Mouse (Mus musculus) C2C12 (cell line): Measurements from ENCODE around the gene Clpb. TPM values are rescaled to one million over a fixed set of nuclear protein-coding genes. Genes with fewer than 3 reads are reported as not detected.

Experiments used
- H3K27me3 ChIP-seq: one replicate; pipeline ENCODE4 v1.6.1; 2011; ENCODE audit not compliant: control insufficient read depth, insufficient read depth, insufficient read length
- H3K36me3 ChIP-seq: one replicate; pipeline ENCODE4 v1.6.1; 2011; ENCODE audit not compliant: control insufficient read depth, insufficient read depth
- H3K4me3 ChIP-seq: one replicate; pipeline ENCODE4 v1.5.1; 2011; ENCODE audit warnings: mild to moderate bottlenecking, control low read depth; ENCODE audit not compliant: poor library complexity, insufficient read depth, severe bottlenecking
- H3K79me2 ChIP-seq: one replicate; pipeline ENCODE4 v1.6.1; 2011; ENCODE audit not compliant: control insufficient read depth, insufficient read depth
- H3K79me3 ChIP-seq: one replicate; pipeline ENCODE4 v1.6.1; 2011; ENCODE audit warnings: low read depth, control low read depth
- H3ac ChIP-seq: one replicate; pipeline ENCODE3; 2011; ENCODE audit warnings: low read depth; ENCODE audit not compliant: control insufficient read depth, insufficient read length
- CEBPB ChIP-seq: IDR thresholded peaks from one replicate; pipeline ENCODE4 v1.6.1; 2011; ENCODE audit warnings: low read depth, mild to moderate bottlenecking, control low read depth, moderate library complexity
- CTCF ChIP-seq: IDR thresholded peaks from one replicate; pipeline ENCODE4 v1.5.1; 2011; ENCODE audit not compliant: control insufficient read depth, insufficient read depth, insufficient read length
- FOSL1 ChIP-seq: IDR thresholded peaks from one replicate; pipeline ENCODE4 v1.8.0; 2011; ENCODE audit warnings: mild to moderate bottlenecking, low read length; ENCODE audit not compliant: poor library complexity, insufficient read depth, severe bottlenecking
- MAX ChIP-seq: IDR thresholded peaks from one replicate; pipeline ENCODE4 v1.6.1; 2011; ENCODE audit warnings: mild to moderate bottlenecking, control low read depth
- MYOD1 ChIP-seq: IDR thresholded peaks from one replicate; pipeline ENCODE4 v1.6.1; 2011; ENCODE audit warnings: low read depth; ENCODE audit not compliant: control insufficient read depth, insufficient read length
- MYOG ChIP-seq: IDR thresholded peaks from one replicate; pipeline ENCODE4 v1.6.1; 2011; ENCODE audit not compliant: control insufficient read depth, insufficient read length; ENCODE audit errors: extremely low read depth
- USF1 ChIP-seq: IDR thresholded peaks from one replicate; pipeline ENCODE4 v1.6.1; 2011; ENCODE audit warnings: low read depth, mild to moderate bottlenecking, control low read depth, moderate library complexity
- polyA plus RNA-seq: library from polyadenylated mRNA; unstranded; fragments of >200 nt; fragmentation: generic; extraction: Trizol; gene quantifications from one replicate; pipeline ENCODE4 v1.2.1, GENCODE M21; 2012; ENCODE audit warnings: missing spikeins

Gene Clpb
- polyA plus RNA-seq, 1 experiment: 67.3 TPM

DNA sequence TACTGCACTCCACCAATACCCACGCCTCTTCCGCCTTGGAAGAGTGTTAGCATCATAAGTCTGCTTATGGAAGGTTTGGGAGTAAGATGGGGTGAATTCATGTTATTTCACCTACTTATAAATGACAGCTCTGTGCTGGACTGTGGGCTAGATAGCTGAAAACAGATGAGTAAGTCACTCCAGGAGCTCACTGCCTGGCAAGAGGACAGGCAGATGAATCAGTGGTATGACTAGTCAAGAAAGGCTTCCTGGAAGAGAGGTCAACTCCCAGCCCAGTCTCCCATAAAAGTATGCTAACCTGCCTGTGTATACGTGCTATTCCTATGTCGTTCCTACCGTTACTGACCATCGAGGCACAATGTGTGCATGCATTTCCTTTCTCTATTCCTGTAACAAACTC is 91.9 kb downstream of the Clpb start:
- H3ac ChIP-seq: no peak overlapping the region
- no peaks in the 10 kb centered on the region for H3K27me3 ChIP-seq
- H3K36me3 ChIP-seq: peaks cover 6% of the 10 kb centered on the region

GRCm38 (mm10) chr7:101761899-101762780 is 98.7 kb downstream of the Clpb start:
- Histone ChIP-seq H3K4me3 (no peak overlapping the region), H3K79me2 (no peaks in the 10 kb centered on the region), H3K36me3 (peaks cover 6% of the 10 kb centered on the region), H3K27me3 (no peaks in the 10 kb centered on the region), H3K79me3 (no peaks in the 10 kb centered on the region), H3ac (no peak overlapping the region)
- TF ChIP-seq MAX (no peak), MYOD1 (peak; percentile 52), MYOG (no peak)

More for the DNA sequence above, 91.9 kb downstream of the Clpb start:
- no peak for TF ChIP-seq MAX
- TF ChIP-seq MYOD1: no peak
- no peak for TF ChIP-seq CTCF
- TF ChIP-seq CEBPB: no peak
- no peak for TF ChIP-seq FOSL1
- TF ChIP-seq MYOG: no peak
- TF ChIP-seq USF1: no peak
- Histone ChIP-seq H3K4me3 (no peak overlapping the region), H3K79me2 (no peaks in the 10 kb centered on the region), H3K79me3 (no peaks in the 10 kb centered on the region)

GRCm38 (mm10) chr7:101767335-101767907 is 104.0 kb downstream of the Clpb start:
- no peaks in the 10 kb centered on the region for H3K79me3 ChIP-seq
- no peak for TF ChIP-seq CTCF
- no peak for TF ChIP-seq MYOG
- no peak for TF ChIP-seq FOSL1
- no peak for TF ChIP-seq CEBPB
- TF ChIP-seq USF1: no peak
- TF ChIP-seq MAX: no peak
- TF ChIP-seq MYOD1: no peak
- no peaks in the 10 kb centered on the region for H3K79me2 ChIP-seq
- peaks cover 3% of the 10 kb centered on the region for H3K36me3 ChIP-seq
- H3K27me3 ChIP-seq: no peaks in the 10 kb centered on the region
- no peak overlapping the region for H3ac ChIP-seq
- H3K4me3 ChIP-seq: no peak overlapping the region

DNA sequence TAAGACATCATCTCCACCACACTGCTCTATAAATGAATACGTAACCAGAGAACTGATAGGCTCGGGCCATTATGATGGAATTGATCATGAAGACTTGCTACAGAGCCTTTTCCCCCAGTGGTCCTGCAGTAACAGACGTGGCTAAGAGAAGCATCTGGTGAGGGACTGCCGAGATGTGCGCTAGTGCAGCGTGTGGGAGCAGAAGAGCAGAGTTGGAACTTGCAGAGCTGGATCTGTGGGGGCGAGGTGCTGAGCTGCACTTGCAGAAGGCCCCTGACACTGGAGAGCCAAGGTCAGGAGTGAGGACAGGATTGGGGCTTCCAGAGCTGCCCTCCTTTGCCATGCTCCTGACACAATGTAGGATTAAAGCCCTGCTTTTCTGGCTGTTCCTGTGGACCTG is 106.6 kb downstream of the Clpb start:
- Histone ChIP-seq H3K36me3 (peaks cover 3% of the 10 kb centered on the region), H3K79me3 (no peaks in the 10 kb centered on the region), H3K79me2 (no peaks in the 10 kb centered on the region), H3ac (no peak overlapping the region), H3K27me3 (no peaks in the 10 kb centered on the region), H3K4me3 (no peak overlapping the region)
- TF ChIP-seq MAX (no peak), FOSL1 (no peak), MYOG (no peak), CTCF (no peak), USF1 (no peak), CEBPB (no peak), MYOD1 (no peak)

DNA sequence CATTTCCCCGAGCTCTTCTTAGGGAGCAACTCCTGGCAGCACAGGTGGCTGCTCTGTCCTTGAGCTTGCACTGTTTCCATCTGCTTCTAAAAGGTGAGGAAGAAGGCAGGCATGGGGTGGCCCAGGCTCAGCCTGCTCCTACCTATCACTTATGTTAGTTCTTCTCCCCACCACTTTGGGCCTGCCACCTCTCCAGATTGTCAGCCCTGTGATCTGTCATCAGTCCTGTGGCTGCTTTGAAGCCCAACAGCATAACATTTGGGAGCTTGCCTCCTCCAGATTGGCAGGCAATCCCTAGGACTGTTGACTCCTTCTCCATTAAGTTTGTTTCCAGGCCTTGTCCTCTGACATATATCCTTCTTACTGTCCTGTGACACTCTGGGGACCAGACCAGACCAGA is 108.2 kb downstream of the Clpb start:
- H3ac ChIP-seq: no peak overlapping the region
- TF ChIP-seq CTCF (no peak), USF1 (no peak), CEBPB (no peak), FOSL1 (no peak), MYOD1 (no peak), MAX (no peak)

More for the DNA sequence above, 108.2 kb downstream of the Clpb start:
- H3K27me3 ChIP-seq: no peaks in the 10 kb centered on the region
- no peaks in the 10 kb centered on the region for H3K79me3 ChIP-seq
- no peak overlapping the region for H3K4me3 ChIP-seq
- H3K36me3 ChIP-seq: peaks cover 3% of the 10 kb centered on the region
- H3K79me2 ChIP-seq: no peaks in the 10 kb centered on the region
